Mouse (Mus musculus) adrenal gland, postnatal 36 days (tissue): ENCODE measurements at regions not wholly inside any gene's neighbourhood (a gene's known extent, or its start where the extent isn't known, plus 50 kb on each side); places are given as distances from the start of the nearest gene placed in this dataset.

Experiments used
- DNase-seq, 2 experiments: peaks; one replicate each; pipeline ENCODE4 v3.0.0; 2021; ENCODE audit warnings: mixed read lengths in 1 of 2

- DNase-seq = peak in 1 of 2 experiments; percentile 6
These were observed 76.7 kb upstream of the Bod1 start for GRCm38 (mm10) chr11:31748275-31748815.

- no peak for DNase-seq
These were observed 79.6 kb upstream of the Bod1 start for GRCm38 (mm10) chr11:31751274-31751673.

GRCm38 (mm10) chr11:31753211-31753610 lies 81.5 kb upstream of the Bod1 start:
- no peak for DNase-seq

GRCm38 (mm10) chr11:31753711-31754161 lies 82.1 kb upstream of the Bod1 start:
- no peak for DNase-seq

GRCm38 (mm10) chr11:31754416-31754815 lies 82.7 kb upstream of the Bod1 start:
- no peak for DNase-seq

GRCm38 (mm10) chr11:31755858-31756257 lies 84.2 kb upstream of the Bod1 start:
- no peak for DNase-seq

- DNase-seq = no peak
These were observed 84.9 kb upstream of the Bod1 start for GRCm38 (mm10) chr11:31756355-31757145.

- DNase-seq = peak; percentile 31 to 47
These were observed 88.4 kb upstream of the Bod1 start for GRCm38 (mm10) chr11:31759868-31760765.

- no peak for DNase-seq
These were observed 92.2 kb upstream of the Bod1 start for GRCm38 (mm10) chr11:31763856-31764255.

- DNase-seq = no peak
These were observed 94.6 kb upstream of the Bod1 start for GRCm38 (mm10) chr11:31766296-31766695.

- DNase-seq = no peak
These were observed 96.2 kb upstream of the Bod1 start for GRCm38 (mm10) chr11:31767727-31768495.

GRCm38 (mm10) chr11:31769804-31770654 lies 98.3 kb upstream of the Bod1 start:
- DNase-seq = peak; percentile 70 to 71

- DNase-seq = peak; percentile 48 to 57
These were observed 99.2 kb upstream of the Bod1 start for GRCm38 (mm10) chr11:31770881-31771280.

GRCm38 (mm10) chr11:31771491-31772439 lies 100.1 kb upstream of the Bod1 start:
- peak; percentile 29 to 41 for DNase-seq

GRCm38 (mm10) chr11:31777531-31777930 lies 94.5 kb upstream of the Cpeb4 start:
- DNase-seq = no peak

- no peak for DNase-seq
These were observed 93.2 kb upstream of the Cpeb4 start for GRCm38 (mm10) chr11:31778766-31779165.

GRCm38 (mm10) chr11:31779267-31779666 lies 92.7 kb upstream of the Cpeb4 start:
- no peak for DNase-seq

GRCm38 (mm10) chr11:31780969-31781368 lies 91.0 kb upstream of the Cpeb4 start:
- no peak for DNase-seq

- DNase-seq = peak; percentile 63 to 66
These were observed 90.4 kb upstream of the Cpeb4 start for GRCm38 (mm10) chr11:31781605-31782004.
